Mouse (Mus musculus): ENCODE data around the gene Camk1. TPM values are rescaled to one million over a fixed set of nuclear protein-coding genes. Genes with fewer than 3 reads are reported as not detected.

The Camk1 gene
- polyA plus RNA-seq, 1 experiment = 2.4 TPM

- no peak for TF ChIP-seq POLR2A (IDR thresholded peaks at IDR 0.05; ENCODE audit: control insufficient read depth, low read depth, low read length)
- TF ChIP-seq CTCF (IDR thresholded peaks at IDR 0.05; ENCODE audit: control insufficient read depth, insufficient read depth, insufficient replicate concordance, low read depth, low read length) = no peak
- H3K4me1 ChIP-seq (ENCODE audit: control insufficient read depth, insufficient read depth, low read length) = no peaks in the 10 kb centered on the region
- H3K27ac ChIP-seq (ENCODE audit: control insufficient read depth, insufficient read depth, low read depth, low read length) = no peak overlapping the region
- H3K36me3 ChIP-seq (ENCODE audit: control insufficient read depth, insufficient read depth, low read length) = peaks cover 10% of the 10 kb centered on the region
- H3K4me3 ChIP-seq (ENCODE audit: control insufficient read depth, low read depth, low read length) = no peak overlapping the region
- H3K27me3 ChIP-seq (ENCODE audit: control insufficient read depth, insufficient read depth, low read length) = no peaks in the 10 kb centered on the region
Observed at GRCm38 (mm10) chr6:113368577-113368976, 24.8 kb upstream of the Camk1 start.

- Histone ChIP-seq H3K27ac (ENCODE audit: control insufficient read depth, insufficient read depth, low read depth, low read length) (no peak overlapping the region), H3K4me1 (ENCODE audit: control insufficient read depth, insufficient read depth, low read length) (no peaks in the 10 kb centered on the region), H3K36me3 (ENCODE audit: control insufficient read depth, insufficient read depth, low read length) (peaks cover 6% of the 10 kb centered on the region), H3K27me3 (ENCODE audit: control insufficient read depth, insufficient read depth, low read length) (no peaks in the 10 kb centered on the region), H3K4me3 (ENCODE audit: control insufficient read depth, low read depth, low read length) (no peak overlapping the region)
- TF ChIP-seq POLR2A (IDR thresholded peaks at IDR 0.05; ENCODE audit: control insufficient read depth, low read depth, low read length) (no peak), CTCF (IDR thresholded peaks at IDR 0.05; ENCODE audit: control insufficient read depth, insufficient read depth, insufficient replicate concordance, low read depth, low read length) (no peak)
Observed at GRCm38 (mm10) chr6:113368124-113368523, 24.3 kb upstream of the Camk1 start.

DNA sequence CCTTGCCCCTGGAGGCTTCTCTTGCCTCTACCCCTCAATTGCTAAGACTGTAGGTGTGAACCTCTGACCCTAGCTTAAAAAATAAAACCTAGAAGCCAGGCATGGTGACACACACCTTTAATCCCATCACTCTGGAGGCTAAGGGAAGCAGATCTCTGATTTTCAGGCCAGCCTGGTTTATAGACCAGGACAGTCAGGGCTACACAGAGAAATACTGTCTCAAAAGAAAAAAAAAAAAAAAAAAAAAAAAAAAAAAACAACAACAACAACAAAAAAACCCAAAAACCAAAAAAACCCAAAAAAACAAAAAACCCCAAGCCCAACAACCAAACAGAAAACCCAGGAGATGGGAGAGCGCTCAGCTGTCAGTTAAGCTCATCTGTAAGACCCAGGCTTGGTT is 23.8 kb upstream of the Camk1 start:
- Histone ChIP-seq H3K4me1 (ENCODE audit: control insufficient read depth, insufficient read depth, low read length) (no peaks in the 10 kb centered on the region), H3K36me3 (ENCODE audit: control insufficient read depth, insufficient read depth, low read length) (peaks cover 6% of the 10 kb centered on the region), H3K4me3 (ENCODE audit: control insufficient read depth, low read depth, low read length) (no peak overlapping the region), H3K27me3 (ENCODE audit: control insufficient read depth, insufficient read depth, low read length) (no peaks in the 10 kb centered on the region), H3K27ac (ENCODE audit: control insufficient read depth, insufficient read depth, low read depth, low read length) (no peak overlapping the region)
- no peak for TF ChIP-seq CTCF (IDR thresholded peaks at IDR 0.05; ENCODE audit: control insufficient read depth, insufficient read depth, insufficient replicate concordance, low read depth, low read length)
- no peak for TF ChIP-seq POLR2A (IDR thresholded peaks at IDR 0.05; ENCODE audit: control insufficient read depth, low read depth, low read length)

DNA sequence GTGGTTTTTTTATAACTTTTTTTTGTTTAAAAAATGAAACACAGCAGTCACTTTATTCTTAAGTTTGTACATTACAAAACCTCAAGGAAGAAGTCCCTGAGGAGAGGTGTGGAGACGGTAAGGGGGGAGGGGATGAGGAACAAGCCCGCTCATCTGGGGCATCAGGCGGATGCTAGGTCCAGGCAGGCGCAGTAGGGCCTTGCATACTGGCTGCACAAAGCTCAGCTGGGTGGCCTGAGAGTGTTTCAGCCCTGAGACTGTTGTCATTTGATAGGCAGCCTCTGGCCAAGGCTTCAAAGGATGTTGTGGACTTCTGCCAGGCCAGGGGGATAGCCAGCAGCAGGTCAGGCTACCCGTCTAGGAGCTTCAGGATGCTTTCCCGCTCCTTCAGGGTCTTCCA is 22.9 kb upstream of the Camk1 start:
- Histone ChIP-seq H3K27me3 (ENCODE audit: control insufficient read depth, insufficient read depth, low read length) (no peaks in the 10 kb centered on the region), H3K4me3 (ENCODE audit: control insufficient read depth, low read depth, low read length) (no peak overlapping the region), H3K4me1 (ENCODE audit: control insufficient read depth, insufficient read depth, low read length) (no peaks in the 10 kb centered on the region), H3K27ac (ENCODE audit: control insufficient read depth, insufficient read depth, low read depth, low read length) (no peak overlapping the region), H3K36me3 (ENCODE audit: control insufficient read depth, insufficient read depth, low read length) (peaks cover 3% of the 10 kb centered on the region)
- TF ChIP-seq CTCF (IDR thresholded peaks at IDR 0.05; ENCODE audit: control insufficient read depth, insufficient read depth, insufficient replicate concordance, low read depth, low read length) (no peak), POLR2A (IDR thresholded peaks at IDR 0.05; ENCODE audit: control insufficient read depth, low read depth, low read length) (no peak)

- no peak for TF ChIP-seq POLR2A (IDR thresholded peaks at IDR 0.05; ENCODE audit: control insufficient read depth, low read depth, low read length)
- TF ChIP-seq CTCF (IDR thresholded peaks at IDR 0.05; ENCODE audit: control insufficient read depth, insufficient read depth, insufficient replicate concordance, low read depth, low read length) = no peak
- no peak overlapping the region for H3K4me3 ChIP-seq (ENCODE audit: control insufficient read depth, low read depth, low read length)
- no peaks in the 10 kb centered on the region for H3K4me1 ChIP-seq (ENCODE audit: control insufficient read depth, insufficient read depth, low read length)
- no peak overlapping the region for H3K27ac ChIP-seq (ENCODE audit: control insufficient read depth, insufficient read depth, low read depth, low read length)
- H3K36me3 ChIP-seq (ENCODE audit: control insufficient read depth, insufficient read depth, low read length) = peaks cover 2% of the 10 kb centered on the region
- H3K27me3 ChIP-seq (ENCODE audit: control insufficient read depth, insufficient read depth, low read length) = no peaks in the 10 kb centered on the region
Observed at GRCm38 (mm10) chr6:113364518-113365135, 20.8 kb upstream of the Camk1 start.

GRCm38 (mm10) chr6:113362241-113362640 is 18.5 kb upstream of the Camk1 start:
- Histone ChIP-seq H3K4me3 (ENCODE audit: control insufficient read depth, low read depth, low read length) (no peak overlapping the region), H3K27ac (ENCODE audit: control insufficient read depth, insufficient read depth, low read depth, low read length) (no peak overlapping the region), H3K27me3 (ENCODE audit: control insufficient read depth, insufficient read depth, low read length) (no peaks in the 10 kb centered on the region), H3K36me3 (ENCODE audit: control insufficient read depth, insufficient read depth, low read length) (no peaks in the 10 kb centered on the region; the same call in 1 of the 2 replicates), H3K4me1 (ENCODE audit: control insufficient read depth, insufficient read depth, low read length) (no peaks in the 10 kb centered on the region)
- TF ChIP-seq POLR2A (IDR thresholded peaks at IDR 0.05; ENCODE audit: control insufficient read depth, low read depth, low read length) (no peak), CTCF (IDR thresholded peaks at IDR 0.05; ENCODE audit: control insufficient read depth, insufficient read depth, insufficient replicate concordance, low read depth, low read length) (no peak)

DNA sequence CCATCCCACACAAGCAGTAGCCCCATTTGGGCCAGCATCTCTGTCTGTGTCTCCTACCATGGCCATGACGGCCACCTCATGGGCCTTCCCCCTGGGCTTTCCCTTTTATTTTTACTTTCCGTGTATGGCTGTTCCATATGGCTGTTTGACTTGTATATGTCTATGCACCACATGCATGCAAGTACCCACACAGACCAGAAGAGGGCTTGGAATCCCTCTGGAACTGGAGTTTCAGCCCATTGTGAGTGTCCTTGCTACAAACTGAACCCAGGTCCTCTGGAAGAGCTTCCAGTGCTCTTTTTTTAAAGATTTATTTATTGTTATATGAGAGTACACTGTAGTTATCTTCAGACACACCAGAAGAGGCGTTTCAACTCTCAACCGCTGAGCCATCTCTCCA is 17.7 kb upstream of the Camk1 start:
- no peaks in the 10 kb centered on the region for H3K4me1 ChIP-seq (ENCODE audit: control insufficient read depth, insufficient read depth, low read length)
- no peaks in the 10 kb centered on the region for H3K36me3 ChIP-seq (ENCODE audit: control insufficient read depth, insufficient read depth, low read length)
- TF ChIP-seq POLR2A (IDR thresholded peaks at IDR 0.05; ENCODE audit: control insufficient read depth, low read depth, low read length) = no peak
- TF ChIP-seq CTCF (IDR thresholded peaks at IDR 0.05; ENCODE audit: control insufficient read depth, insufficient read depth, insufficient replicate concordance, low read depth, low read length) = no peak
- no peaks in the 10 kb centered on the region for H3K27me3 ChIP-seq (ENCODE audit: control insufficient read depth, insufficient read depth, low read length)
- no peak overlapping the region for H3K4me3 ChIP-seq (ENCODE audit: control insufficient read depth, low read depth, low read length)
- no peak overlapping the region for H3K27ac ChIP-seq (ENCODE audit: control insufficient read depth, insufficient read depth, low read depth, low read length)

Measured in testis, adult 2 months (tissue).